Mouse (Mus musculus) urinary bladder, postnatal 4 days (tissue): ENCODE results near the gene Ccdc27.

ENCODE experiments used
- DNase-seq, 2 experiments: peaks; one replicate each; pipeline ENCODE4 v3.0.0; 2021 to 2022; ENCODE audit warnings: low spot score in 2 of 2

Ccdc27 gene

GRCm38 (mm10) chr4:154042577-154042976 lies at the start of gene Ccdc27:
TSS of gene Ccdc27 (minus strand) at chr4:154042677.
- DNase-seq, result no peak

DNA sequence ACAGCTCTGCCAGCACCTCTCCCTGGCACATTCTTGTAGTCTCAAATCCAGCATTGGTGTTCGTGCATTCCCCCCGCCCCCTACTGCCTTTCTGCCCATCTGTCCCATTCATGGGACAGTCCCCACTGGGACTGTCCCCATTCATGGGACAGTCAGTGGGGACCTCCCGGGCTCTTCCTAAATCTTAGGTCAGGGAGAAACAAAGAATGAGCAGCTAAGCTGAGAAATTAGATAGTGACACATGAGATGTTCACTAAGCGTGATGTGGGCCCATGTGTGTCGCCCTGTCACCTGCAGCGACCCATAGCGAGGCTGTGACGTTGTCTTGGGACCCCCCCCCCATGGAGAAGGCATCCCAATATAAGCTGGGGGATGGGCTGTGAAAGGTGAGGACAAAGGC lies 48.9 kb upstream of the Ccdc27 start:
- no peak for DNase-seq

DNA sequence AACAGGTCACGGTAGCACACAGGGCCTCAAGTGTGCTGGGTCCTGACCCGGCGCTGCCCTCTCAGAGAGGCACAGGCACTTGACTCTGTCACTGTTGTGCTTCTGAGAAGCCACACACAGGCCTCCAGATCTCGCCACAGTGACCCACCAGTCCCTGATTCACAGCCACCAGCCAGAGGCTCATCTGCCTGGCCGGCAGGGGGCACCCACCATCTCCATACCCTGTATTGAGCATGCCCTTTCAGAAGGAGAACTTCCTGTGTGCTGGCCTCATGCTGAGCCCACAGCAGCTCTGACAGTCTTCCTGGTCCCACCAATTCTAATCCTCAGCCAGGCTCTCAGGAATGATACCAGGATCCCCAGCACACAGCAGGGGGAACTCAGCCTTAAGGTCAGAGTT lies 46.7 kb upstream of the Ccdc27 start:
- DNase-seq, result no peak

GRCm38 (mm10) chr4:154086436-154086835 lies 44.0 kb upstream of the Ccdc27 start:
- no peak for DNase-seq

DNA sequence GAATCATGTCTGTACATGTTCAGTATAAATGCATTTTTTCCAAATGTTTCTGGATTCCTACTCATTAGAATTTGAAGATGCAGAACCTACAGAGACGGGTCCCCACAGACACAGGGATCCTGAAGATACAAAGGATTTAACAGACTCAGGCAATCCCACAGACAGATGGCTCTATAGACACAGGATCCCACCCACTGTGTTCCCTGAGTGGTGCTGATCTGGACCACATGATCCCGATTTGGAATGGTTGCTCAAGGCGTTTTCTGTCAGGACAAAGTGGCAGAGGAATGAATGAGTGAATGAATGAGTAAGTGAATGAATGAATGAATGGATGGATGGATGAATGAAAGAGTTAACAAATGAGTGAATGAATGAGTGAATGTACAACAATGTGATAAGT lies 43.4 kb upstream of the Ccdc27 start:
- no peak for DNase-seq

- DNase-seq, result no peak
Observed at GRCm38 (mm10) chr4:154081974-154082373, 39.5 kb upstream of the Ccdc27 start.

- DNase-seq, result no peak
Observed at GRCm38 (mm10) chr4:154081021-154081420, 38.5 kb upstream of the Ccdc27 start.

DNA sequence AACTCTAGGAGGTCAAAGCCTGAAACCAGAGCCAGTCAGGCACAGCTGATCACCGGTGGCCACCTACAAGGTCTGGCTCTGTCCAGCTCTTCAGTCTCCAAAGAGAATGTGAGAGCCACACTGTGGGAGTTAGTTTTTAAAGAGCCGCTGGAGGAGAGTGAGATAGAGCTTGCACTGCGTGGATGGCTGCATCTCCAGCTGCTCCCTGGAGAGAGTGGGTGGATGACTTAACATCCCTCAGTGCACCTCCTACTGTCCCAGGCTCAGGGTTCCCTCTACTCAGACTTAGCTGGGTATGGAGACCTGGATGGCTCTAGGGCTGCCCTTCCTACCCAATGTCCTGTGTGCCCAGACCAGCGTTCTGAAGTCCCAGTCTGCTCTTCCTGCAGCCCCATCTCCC lies 37.7 kb upstream of the Ccdc27 start:
- no peak for DNase-seq

GRCm38 (mm10) chr4:154071941-154072340 lies 29.5 kb upstream of the Ccdc27 start:
- no peak for DNase-seq

GRCm38 (mm10) chr4:154071521-154071920 lies 29.0 kb upstream of the Ccdc27 start:
- no peak for DNase-seq

- no peak for DNase-seq
Observed at GRCm38 (mm10) chr4:154070896-154071295, 28.4 kb upstream of the Ccdc27 start.

- no peak for DNase-seq
Observed at GRCm38 (mm10) chr4:154064827-154065773, 22.6 kb upstream of the Ccdc27 start.

- no peak for DNase-seq
Observed at GRCm38 (mm10) chr4:154057696-154058095, 15.2 kb upstream of the Ccdc27 start.

DNA sequence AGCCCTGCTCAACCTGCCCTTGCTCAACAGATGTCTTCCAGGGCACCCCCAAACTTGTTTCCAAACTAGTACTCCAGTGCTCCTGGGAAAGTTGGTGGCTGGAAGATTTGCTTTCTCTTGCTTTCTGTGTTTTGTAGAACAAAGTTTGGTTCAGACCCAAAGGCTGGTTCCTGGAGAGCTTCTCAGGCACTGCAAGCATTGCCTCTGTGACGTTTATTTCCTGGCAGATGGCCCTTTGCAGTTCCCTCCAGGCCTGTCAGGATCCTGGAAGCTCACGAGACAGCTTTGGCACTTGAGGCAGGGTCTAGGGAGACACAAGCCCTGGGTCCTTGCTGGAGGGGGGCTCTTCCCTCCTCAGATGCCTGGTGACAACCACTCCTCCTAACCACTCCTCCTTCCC lies 14.2 kb upstream of the Ccdc27 start:
- DNase-seq, result no peak

DNA sequence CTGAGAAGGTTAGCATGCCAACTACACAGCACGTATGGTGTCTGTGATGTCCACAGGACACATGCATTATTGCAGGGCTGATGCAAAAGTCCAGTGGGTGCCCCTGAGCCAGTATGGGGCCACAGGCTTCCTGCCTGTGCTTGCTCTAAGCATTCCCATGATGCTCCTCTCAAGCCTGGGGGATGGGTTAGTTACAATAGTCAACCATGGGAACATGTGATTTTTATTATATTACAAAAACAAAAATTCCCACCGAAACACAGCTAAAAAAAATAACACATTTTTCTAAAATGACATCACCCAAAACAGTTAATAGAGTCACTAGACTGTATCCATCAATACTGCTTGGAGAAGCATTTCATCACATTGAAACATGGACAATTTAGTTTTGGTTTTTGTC lies 13.6 kb upstream of the Ccdc27 start:
- DNase-seq, result no peak

DNA sequence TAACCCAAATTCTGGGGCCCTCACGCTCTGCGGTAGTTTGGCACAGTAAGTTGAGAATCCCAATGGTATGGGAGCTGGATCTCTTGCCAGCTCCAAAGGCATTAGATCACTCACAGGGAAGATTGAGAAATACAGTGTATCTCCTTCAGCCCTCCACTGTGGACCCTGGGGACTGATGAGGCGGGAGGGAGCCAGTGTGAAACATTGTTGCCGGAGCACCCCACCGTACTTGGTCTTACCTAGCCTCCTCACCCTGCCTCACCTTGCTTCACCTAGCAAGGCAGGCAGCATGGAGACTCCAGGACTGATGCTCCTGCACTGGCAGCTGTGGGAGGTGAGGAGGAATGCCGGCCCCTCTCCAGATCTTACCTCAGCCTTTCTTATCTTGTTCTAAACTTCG lies 13.0 kb upstream of the Ccdc27 start:
- no peak for DNase-seq

- no peak for DNase-seq
Observed at GRCm38 (mm10) chr4:154053065-154053464, 10.6 kb upstream of the Ccdc27 start.

GRCm38 (mm10) chr4:154051401-154051800 lies 8.9 kb upstream of the Ccdc27 start:
- no peak for DNase-seq

DNA sequence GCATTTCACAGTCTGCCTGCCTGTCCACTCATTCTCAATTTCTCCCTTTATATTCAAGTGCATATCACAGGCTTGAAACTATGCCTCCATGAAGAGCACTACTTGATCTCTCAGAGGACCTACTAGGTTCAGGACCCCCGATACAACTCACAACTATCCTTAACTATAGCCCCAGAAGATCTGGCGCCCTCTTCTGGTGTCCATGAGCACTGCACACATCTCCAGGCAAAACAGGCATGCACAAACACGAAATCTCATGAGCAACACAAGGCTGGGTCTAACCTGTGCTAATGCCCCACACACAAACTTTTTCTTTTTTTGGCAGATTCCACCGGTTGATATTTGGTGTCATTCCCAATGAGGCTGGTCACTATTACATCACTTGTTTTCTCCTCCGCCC lies 3.4 kb upstream of the Ccdc27 start:
- DNase-seq, result no peak

GRCm38 (mm10) chr4:154037123-154037522 lies 5.4 kb downstream of the Ccdc27 start:
- no peak for DNase-seq

DNA sequence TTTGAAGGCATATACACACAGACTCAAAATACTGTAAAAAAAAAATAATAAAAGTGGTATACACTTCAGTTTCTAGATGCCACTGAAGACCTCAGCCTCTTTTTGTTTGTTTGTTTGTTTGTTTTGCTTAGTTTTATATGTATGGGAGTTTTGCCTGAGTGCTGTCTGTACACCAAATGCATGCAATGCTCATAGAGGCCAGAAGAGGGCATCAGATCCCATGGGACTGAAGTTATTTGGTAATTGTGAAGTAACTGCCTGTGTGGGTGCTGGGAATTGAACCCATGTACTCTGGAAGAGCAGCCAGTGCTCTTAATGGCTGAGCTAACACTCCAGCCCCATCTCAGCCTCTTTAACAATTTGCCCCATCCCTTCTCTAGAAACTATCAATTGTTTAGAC lies 13.8 kb downstream of the Ccdc27 start:
- DNase-seq, result no peak

DNA sequence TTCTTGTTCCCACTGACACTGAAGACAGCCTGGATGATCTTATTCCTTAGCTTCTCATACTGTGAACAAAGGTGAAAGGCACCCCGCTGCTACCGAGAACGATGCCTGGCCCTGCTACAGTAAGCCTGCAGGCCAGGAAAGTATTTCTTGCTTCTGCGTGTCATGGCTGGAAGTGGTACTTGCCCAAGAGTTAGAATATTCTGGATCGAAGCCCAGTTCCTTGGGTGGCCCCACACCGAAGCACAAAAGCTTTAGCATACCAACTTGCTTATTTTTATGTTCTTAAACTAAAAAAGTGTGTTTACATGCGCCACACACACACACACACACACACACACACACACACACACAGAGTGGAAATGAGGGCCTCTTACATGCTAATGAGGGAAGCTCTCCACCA lies 14.4 kb downstream of the Ccdc27 start:
- DNase-seq, result no peak

GRCm38 (mm10) chr4:154026441-154026761 lies 16.1 kb downstream of the Ccdc27 start:
- no peak for DNase-seq
